Mouse (Mus musculus) liver, embryonic 14.5 days (tissue): ENCODE results near the gene Lmntd1. TPM values are rescaled to one million over a fixed set of nuclear protein-coding genes. Genes with fewer than 3 reads are reported as not detected.

Experiments used
- ATAC-seq: fragments of 200-750 bp; cut with Nextera tagmentation; 2 replicates; pipeline ENCODE4 v1.8.0; 2017; ENCODE audit warnings: moderate number of reproducible peaks, mild to moderate bottlenecking, moderate library complexity; ENCODE audit not compliant: insufficient read depth
- DNase-seq, 3 experiments: peaks; one replicate each; pipeline ENCODE4 v3.0.0-alpha.2; 2012 to 2013; ENCODE audit warnings: low read depth in 3 of 3, low spot score in 3 of 3
- H3K27ac ChIP-seq: fragments of 300-500 bp; sonication (generic); 2 replicates; pipeline ENCODE4 v1.5.1; 2014; ENCODE audit warnings: moderate library complexity, mild to moderate bottlenecking, control low read depth, inconsistent platforms
- H3K27me3 ChIP-seq: fragments of 300-500 bp; sonication (generic); 2 replicates; pipeline ENCODE4 v1.6.1; 2014; ENCODE audit warnings: mild to moderate bottlenecking, low read length, moderate library complexity; ENCODE audit not compliant: control insufficient read depth, insufficient read depth
- H3K36me3 ChIP-seq: fragments of 300-500 bp; sonication (generic); replicated peaks from 2 replicates; pipeline ENCODE4 v1.6.1; 2014; ENCODE audit warnings: low read depth; ENCODE audit not compliant: control insufficient read depth, insufficient read depth
- H3K4me1 ChIP-seq, 2 experiments: fragments of 200-500 bp in 1 of 2; fragments of 300-500 bp in 1 of 2; sonication (generic) in 1 of 2; replicated peaks; 2 replicates each; pipeline ENCODE4 v1.6.1; 2012 to 2014; ENCODE audit warnings: antibody characterized with exemption in 1 of 2, inconsistent platforms in 1 of 2, low read length in 1 of 2; ENCODE audit not compliant: control insufficient read depth in 2 of 2, insufficient read depth in 2 of 2
- H3K4me2 ChIP-seq: fragments of 300-500 bp; sonication (generic); 2 replicates; pipeline ENCODE4 v1.6.1; 2014; ENCODE audit warnings: low read depth, mild to moderate bottlenecking, control low read depth, moderate library complexity
- H3K4me3 ChIP-seq, 2 experiments: fragments of 200-500 bp in 1 of 2; fragments of 300-500 bp in 1 of 2; sonication (generic) in 1 of 2; 2 replicates each; pipeline ENCODE4 v1.5.1; 2012 to 2014; ENCODE audit warnings: low read depth in 2 of 2, low read length in 2 of 2, mild to moderate bottlenecking in 2 of 2, control low read depth in 1 of 2, inconsistent platforms in 1 of 2, moderate library complexity in 1 of 2; ENCODE audit not compliant: insufficient read depth in 1 of 2
- H3K9ac ChIP-seq: fragments of 300-500 bp; sonication (generic); replicated peaks from 2 replicates; pipeline ENCODE4 v1.6.1; 2014; ENCODE audit warnings: mild to moderate bottlenecking, control low read depth, moderate library complexity
- H3K9me3 ChIP-seq: fragments of 300-500 bp; sonication (generic); 2 replicates; pipeline ENCODE4 v1.6.1; 2016; ENCODE audit warnings: low read length, mixed read lengths; ENCODE audit not compliant: control insufficient read depth
- CTCF ChIP-seq: IDR thresholded peaks from 2 replicates; pipeline ENCODE4 v1.5.1; 2016; ENCODE audit warnings: antibody characterized with exemption, low read depth, control low read depth
- EP300 ChIP-seq: IDR thresholded peaks from 2 replicates; pipeline ENCODE4 v1.6.1; 2016; ENCODE audit warnings: antibody characterized with exemption, low read depth
- WGBS: fragments of 180-500 bp; shearing (Covaris S2); extraction: QIAGEN DNeasy Blood & Tissue Kit; methylation state at CpG from one replicate; pipeline ENCODE4 v1.1.7; 2014; ENCODE audit not compliant: insufficient replicate concordance; 5-methylcytosine and 5-hydroxymethylcytosine counted together
- polyA plus RNA-seq, 2 experiments: library from polyadenylated mRNA; depleted of rRNA in 1 of 2; stranded (reverse) in 1 of 2; unstranded in 1 of 2; fragments of >200 nt; fragmentation: Nextera tagmentation in 1 of 2; extraction: Ambion mirVana in 1 of 2; gene quantifications; 2 replicates each; pipeline versions ENCODE4 v1.2.1 to v1.2.3; 2012 to 2014

Lmntd1 gene
- polyA plus RNA-seq, 2 experiments, result 0.02 TPM; not detected in 1

GRCm38 (mm10) chr6:145347641-145348040, 266.5 kb downstream of the Lmntd1 start:
- 62% methylated on average over 6 of the region's 6 CpGs for WGBS
- H3K4me1 ChIP-seq, result peaks cover 0 to 4% of the 10 kb centered on the region in 2 experiments; a peak in 2 of 4 replicates
- no peaks in the 10 kb centered on the region for H3K27me3 ChIP-seq
- H3K9ac ChIP-seq, result no peak overlapping the region
- no peak for TF ChIP-seq CTCF
- no peak for TF ChIP-seq EP300
- no peaks in the 10 kb centered on the region for H3K36me3 ChIP-seq
- H3K27ac ChIP-seq, result no peak overlapping the region
- ATAC-seq (peak; percentile 43), DNase-seq (no peak)
- no peaks in the 10 kb centered on the region for H3K9me3 ChIP-seq
- H3K4me2 ChIP-seq, result no peak overlapping the region
- H3K4me3 ChIP-seq, result no peak overlapping the region

DNA sequence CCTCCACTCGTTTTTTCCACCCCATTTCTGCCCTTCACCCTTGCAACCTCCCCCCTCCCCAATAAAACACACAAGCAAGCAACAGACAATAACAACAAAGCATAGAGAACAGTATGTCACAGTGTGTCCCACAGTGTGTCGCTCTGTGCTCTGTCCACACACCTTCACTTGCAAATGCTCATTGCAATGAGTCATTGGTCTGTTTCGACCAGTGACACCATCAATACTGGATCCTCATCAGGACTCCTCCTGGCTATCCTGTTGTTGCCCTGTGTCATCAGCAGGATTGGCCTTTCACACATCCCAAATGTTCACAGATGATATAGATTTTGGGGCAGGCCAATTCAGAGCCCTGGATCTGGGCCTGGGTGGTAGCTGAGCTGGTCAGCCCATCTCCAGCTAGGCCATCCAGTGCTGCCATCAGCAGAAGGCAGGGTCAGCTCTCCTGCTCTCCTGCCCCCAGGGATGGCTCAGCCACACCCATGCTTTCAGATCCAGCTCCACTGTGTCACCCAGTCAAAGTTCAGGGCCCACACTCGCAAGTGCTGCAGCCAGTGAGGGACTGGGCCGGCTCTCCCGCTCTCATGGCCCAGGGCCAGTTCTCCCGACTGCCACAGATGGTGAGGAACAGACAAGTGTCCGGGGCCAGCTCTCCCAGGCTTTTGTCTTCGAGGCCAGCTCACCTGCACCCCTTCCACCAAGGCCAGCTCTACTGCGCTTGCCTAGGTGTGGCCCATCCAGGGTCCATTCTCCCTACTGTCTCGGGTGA, 267.1 kb downstream of the Lmntd1 start:
- H3K27me3 ChIP-seq, result no peaks in the 10 kb centered on the region
- H3K4me1 ChIP-seq, result peaks cover 0 to 4% of the 10 kb centered on the region in 2 experiments; a peak in 2 of 4 replicates
- H3K4me2 ChIP-seq, result no peak overlapping the region
- no peak overlapping the region for H3K9ac ChIP-seq
- no peaks in the 10 kb centered on the region for H3K9me3 ChIP-seq
- 63% methylated on average over 11 of the region's 11 CpGs for WGBS
- no peak overlapping the region for H3K27ac ChIP-seq
- ATAC-seq, result peak; percentile 44
- no peak for TF ChIP-seq EP300
- no peak for DNase-seq
- no peaks in the 10 kb centered on the region for H3K36me3 ChIP-seq
- no peak overlapping the region for H3K4me3 ChIP-seq

GRCm38 (mm10) chr6:145346305-145346704, 267.8 kb downstream of the Lmntd1 start:
- no peak overlapping the region for H3K27ac ChIP-seq
- no peak overlapping the region for H3K4me3 ChIP-seq
- no peaks in the 10 kb centered on the region for H3K27me3 ChIP-seq
- H3K9ac ChIP-seq, result no peak overlapping the region
- 58% methylated on average over 8 of the region's 8 CpGs for WGBS
- ATAC-seq (no peak), DNase-seq (no peak)
- H3K9me3 ChIP-seq, result no peaks in the 10 kb centered on the region
- H3K4me1 ChIP-seq, result peaks cover 0 to 4% of the 10 kb centered on the region in 2 experiments; a peak in 2 of 4 replicates
- TF ChIP-seq EP300 (no peak), CTCF (no peak)
- no peaks in the 10 kb centered on the region for H3K36me3 ChIP-seq
- no peak overlapping the region for H3K4me2 ChIP-seq

DNA sequence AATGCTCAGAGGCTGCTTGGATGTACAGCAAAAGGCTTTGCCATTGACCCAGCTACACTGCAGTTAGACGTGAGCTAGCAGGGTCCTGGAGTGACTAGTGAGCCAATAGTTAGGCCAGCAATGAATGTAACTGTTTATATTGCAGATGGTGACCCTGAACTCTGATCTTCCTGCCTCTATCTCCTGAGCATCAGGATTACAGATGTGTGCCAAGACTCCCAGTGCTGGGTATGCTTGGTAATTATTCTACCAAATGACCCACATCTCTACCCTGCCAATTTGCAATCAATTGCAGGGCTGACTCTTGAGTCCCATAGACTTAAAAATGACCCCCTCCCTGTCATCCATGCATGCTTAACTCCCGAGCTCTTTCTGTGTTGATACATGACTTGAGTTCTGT, 269.4 kb downstream of the Lmntd1 start:
- H3K4me2 ChIP-seq, result no peak overlapping the region
- no peak for ATAC-seq
- 44% methylated on average over 2 of the region's 2 CpGs for WGBS
- no peak for TF ChIP-seq CTCF
- TF ChIP-seq EP300, result no peak
- peaks cover 0 to 8% of the 10 kb centered on the region in 2 experiments; a peak in 2 of 4 replicates for H3K4me1 ChIP-seq
- no peak overlapping the region for H3K9ac ChIP-seq
- no peak overlapping the region for H3K27ac ChIP-seq
- H3K36me3 ChIP-seq, result no peaks in the 10 kb centered on the region
- no peak overlapping the region for H3K4me3 ChIP-seq
- no peaks in the 10 kb centered on the region for H3K27me3 ChIP-seq
- H3K9me3 ChIP-seq, result no peaks in the 10 kb centered on the region
- no peak for DNase-seq

- 33% methylated on average over 1 of the region's 1 CpGs for WGBS
- no peaks in the 10 kb centered on the region for H3K36me3 ChIP-seq
Measured at GRCm38 (mm10) chr6:145343457-145343856, 270.7 kb downstream of the Lmntd1 start.

More at GRCm38 (mm10) chr6:145343457-145343856, 270.7 kb downstream of the Lmntd1 start:
- Histone ChIP-seq H3K27ac (no peak overlapping the region), H3K4me3 (no peak overlapping the region), H3K4me1 (peaks cover 0 to 16% of the 10 kb centered on the region in 2 experiments; a peak in 2 of 4 replicates), H3K4me2 (no peak overlapping the region), H3K9me3 (no peaks in the 10 kb centered on the region), H3K9ac (no peak overlapping the region), H3K27me3 (no peaks in the 10 kb centered on the region)
- ATAC-seq (no peak), DNase-seq (no peak)
- no peak for TF ChIP-seq CTCF
- TF ChIP-seq EP300, result no peak
